Mouse (Mus musculus): ENCODE measurements at regions not wholly inside any gene's neighbourhood (a gene's known extent, or its start where the extent isn't known, plus 50 kb on each side); places are given as distances from the start of the nearest gene placed in this dataset.

- no peak for DNase-seq (ENCODE audit: low read depth, low spot score)
Measured at GRCm38 (mm10) chr7:94116899-94117521, 1037.3 kb downstream of the Fam181b start.

- DNase-seq (ENCODE audit: low read depth, low spot score) = no peak
Measured at GRCm38 (mm10) chr7:94123781-94124180, 1044.1 kb downstream of the Fam181b start.

GRCm38 (mm10) chr7:94154221-94154620, 1074.6 kb downstream of the Fam181b start:
- DNase-seq (ENCODE audit: low read depth, low spot score) = peak; percentile 71

DNA sequence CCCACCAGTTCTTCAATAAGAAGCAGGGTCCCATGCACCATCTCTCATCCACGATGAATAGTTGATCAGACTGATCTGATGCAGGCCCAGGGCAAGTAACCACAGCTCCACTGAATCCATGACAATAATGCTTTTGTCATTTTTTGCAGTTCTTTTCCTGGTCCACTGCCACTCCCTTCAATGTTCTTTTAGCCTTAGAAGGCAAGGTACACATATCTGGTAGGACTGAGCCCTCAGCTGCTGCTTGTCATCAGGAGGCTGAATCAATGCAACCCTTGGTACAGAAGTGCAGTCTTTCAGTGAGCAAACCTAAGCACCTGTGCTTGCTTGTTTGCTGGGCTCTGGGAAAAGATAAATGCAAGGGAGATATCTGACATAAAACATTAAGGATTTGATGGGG, 1075.8 kb downstream of the Fam181b start:
- no peak for DNase-seq (ENCODE audit: low read depth, low spot score)

DNA sequence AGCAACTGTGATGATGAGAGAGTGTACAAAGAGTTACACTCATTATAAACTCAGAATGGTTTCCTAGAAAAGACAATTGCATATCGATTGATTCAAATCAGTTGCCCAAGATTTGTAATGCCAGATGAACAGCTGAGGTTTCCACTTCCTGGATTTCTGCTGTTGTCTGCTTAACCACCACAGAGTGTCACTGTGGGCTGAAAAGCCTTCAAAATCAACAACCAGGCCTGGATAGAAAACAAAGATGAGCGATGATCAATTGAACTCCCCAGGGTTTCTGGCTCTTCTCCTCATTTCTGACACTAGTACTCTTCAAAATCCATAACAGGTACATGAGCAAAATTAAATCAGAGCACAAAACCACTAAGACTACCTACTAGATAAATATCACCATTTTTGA, 1100.4 kb downstream of the Fam181b start:
- DNase-seq (ENCODE audit: low read depth, low spot score) = peak; percentile 19

- no peak for DNase-seq (ENCODE audit: low read depth, low spot score)
Measured at GRCm38 (mm10) chr7:94212341-94212740, 1132.7 kb downstream of the Fam181b start.

DNA sequence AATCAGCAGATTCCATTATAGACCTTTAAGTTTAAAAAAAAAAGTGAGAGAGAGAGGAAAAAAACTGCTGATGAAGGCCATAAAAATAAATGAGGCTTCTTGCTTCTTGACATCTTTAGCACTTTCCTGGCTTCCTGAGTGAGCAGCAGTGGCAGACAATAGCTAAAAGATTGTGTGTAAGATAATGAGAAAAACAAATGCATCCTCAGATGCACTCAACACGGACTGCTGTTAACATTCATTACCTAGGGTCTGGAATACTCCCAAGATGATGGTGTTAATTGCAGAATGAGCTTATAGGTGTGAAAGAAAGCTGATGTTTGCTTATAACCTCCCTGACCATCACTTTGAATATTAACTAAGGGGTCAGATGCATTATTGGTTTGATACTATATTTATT, 1147.8 kb downstream of the Fam181b start:
- no peak for DNase-seq (ENCODE audit: low read depth, low spot score)

GRCm38 (mm10) chr7:94233653-94234052, 1154.0 kb downstream of the Fam181b start:
- peak; percentile 83 for DNase-seq (ENCODE audit: low read depth, low spot score)

GRCm38 (mm10) chr7:94249501-94249900, 1169.8 kb downstream of the Fam181b start:
- DNase-seq (ENCODE audit: low read depth, low spot score) = no peak

DNA sequence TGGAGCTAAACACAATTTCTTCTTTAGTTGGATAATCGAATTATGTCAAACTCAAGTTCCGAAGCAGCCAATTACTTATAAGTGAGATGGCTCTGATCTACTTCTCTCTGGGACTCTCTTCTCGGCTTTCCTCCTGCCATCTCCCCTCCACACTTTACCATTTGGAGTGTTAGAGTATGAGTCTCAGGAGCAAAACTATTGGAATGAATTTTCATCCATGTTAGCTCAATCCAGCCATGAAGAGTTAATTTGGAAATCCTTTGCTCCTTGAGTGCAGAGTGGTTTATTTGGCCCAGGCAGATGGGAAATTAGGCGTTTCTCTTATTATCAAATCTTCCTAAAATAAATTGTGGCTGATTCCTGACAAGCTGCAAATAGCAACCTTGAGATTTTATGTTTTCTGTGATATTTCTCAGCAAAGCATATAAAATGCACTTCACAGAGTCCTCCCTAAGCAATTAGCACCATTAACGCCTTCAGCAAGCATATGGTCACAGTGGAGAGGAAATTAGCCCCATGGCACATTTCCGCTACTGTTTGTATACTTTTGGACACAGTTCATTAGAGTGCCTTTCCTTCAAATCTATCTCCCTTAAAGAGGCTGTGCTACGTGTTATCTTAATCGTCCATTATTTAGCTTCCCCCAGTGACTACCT, 1189.1 kb downstream of the Fam181b start:
- peak; percentile 13 for DNase-seq (ENCODE audit: low read depth, low spot score)

GRCm38 (mm10) chr7:94281529-94281928, 1201.9 kb downstream of the Fam181b start:
- no peak for DNase-seq (ENCODE audit: low read depth, low spot score)

DNA sequence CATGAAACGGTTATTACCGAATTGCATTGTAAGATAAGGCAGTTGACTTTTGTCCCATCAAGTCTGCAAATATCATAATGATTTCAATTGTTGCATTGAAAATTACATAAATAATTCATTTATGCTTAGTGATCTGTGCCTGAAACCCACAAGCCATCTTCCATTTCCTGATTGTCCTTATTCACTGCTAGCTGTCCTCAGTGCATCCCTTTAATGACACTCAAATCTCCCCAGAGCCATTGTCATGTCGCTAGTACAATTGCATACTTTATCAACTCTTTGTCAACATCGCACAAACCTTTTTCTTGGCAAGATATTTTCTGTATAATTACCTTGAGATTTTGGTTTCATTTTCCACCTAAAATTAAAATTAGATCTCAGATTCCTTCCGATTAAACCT, 1202.3 kb downstream of the Fam181b start:
- no peak for DNase-seq (ENCODE audit: low read depth, low spot score)

GRCm38 (mm10) chr7:94283031-94283609, 1203.5 kb downstream of the Fam181b start:
- peak; percentile 30 for DNase-seq (ENCODE audit: low read depth, low spot score)

DNA sequence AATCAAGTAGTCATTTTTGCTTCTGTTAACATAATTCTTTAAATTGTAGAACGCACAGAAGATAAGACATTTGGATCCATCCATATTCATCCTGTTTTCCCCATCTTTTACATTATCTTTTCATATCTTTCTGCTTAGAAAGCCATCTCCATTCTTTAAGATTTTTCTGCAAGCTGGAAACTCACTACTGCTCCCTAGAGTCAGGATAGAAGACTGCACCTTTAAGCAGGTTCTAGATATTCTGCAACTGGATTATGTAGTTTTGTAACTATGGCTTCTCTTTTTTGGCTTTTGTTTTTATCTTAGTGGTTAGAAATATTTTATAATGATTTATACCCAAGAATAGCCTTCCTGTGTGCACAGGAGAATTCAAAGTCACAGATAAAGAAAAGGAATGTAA, 1225.9 kb downstream of the Fam181b start:
- DNase-seq (ENCODE audit: low read depth, low spot score) = no peak

GRCm38 (mm10) chr7:94314983-94315642, 1235.4 kb downstream of the Fam181b start:
- no peak for DNase-seq (ENCODE audit: low read depth, low spot score)

DNA sequence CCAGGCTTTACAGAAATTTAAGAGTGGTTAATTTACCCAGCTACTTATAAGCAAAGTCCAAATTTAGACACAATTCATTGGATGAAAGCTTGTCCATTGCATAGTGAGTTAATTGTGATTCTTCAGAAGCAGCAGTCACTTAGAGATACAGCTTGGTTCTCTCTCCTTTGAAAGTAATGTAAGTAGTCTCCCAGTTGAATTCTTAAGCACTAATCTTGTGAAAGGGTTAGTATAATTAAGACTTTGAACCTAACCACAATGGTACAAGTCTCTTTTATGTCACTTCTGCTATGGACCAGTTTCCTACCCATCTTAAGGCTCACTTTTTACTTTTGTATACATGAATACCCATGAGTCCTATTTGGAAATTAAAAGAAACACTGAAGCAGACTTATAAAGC, 1252.9 kb downstream of the Fam181b start:
- no peak for DNase-seq (ENCODE audit: low read depth, low spot score)

All from brain, adult 2 months (tissue).